Mouse (Mus musculus) left cerebral cortex, adult 18-20 months (tissue): Measurements from ENCODE around the gene A830031A19Rik. TPM values are rescaled to one million over a fixed set of nuclear protein-coding genes. Genes with fewer than 3 reads are reported as not detected.

Experiments
- DNase-seq, 2 experiments: peaks; one replicate each; pipeline ENCODE4 v3.0.0; 2021 to 2022; ENCODE audit warnings: low spot score in 2 of 2, mixed read lengths in 1 of 2
- microRNA-seq, 2 experiments: library from miRNA; unstranded; fragments of <30 nt; microRNA quantifications; one replicate each; pipeline ENCODE4 v1.2.0; 2021
- total RNA-seq, 2 experiments: library from RNA; stranded (reverse); gene quantifications; 2 replicates each; pipeline ENCODE4 v1.2.3; 2021

The A830031A19Rik gene
- total RNA-seq, 2 experiments from 2014 or later, result 1.1 to 1.4 TPM

DNA sequence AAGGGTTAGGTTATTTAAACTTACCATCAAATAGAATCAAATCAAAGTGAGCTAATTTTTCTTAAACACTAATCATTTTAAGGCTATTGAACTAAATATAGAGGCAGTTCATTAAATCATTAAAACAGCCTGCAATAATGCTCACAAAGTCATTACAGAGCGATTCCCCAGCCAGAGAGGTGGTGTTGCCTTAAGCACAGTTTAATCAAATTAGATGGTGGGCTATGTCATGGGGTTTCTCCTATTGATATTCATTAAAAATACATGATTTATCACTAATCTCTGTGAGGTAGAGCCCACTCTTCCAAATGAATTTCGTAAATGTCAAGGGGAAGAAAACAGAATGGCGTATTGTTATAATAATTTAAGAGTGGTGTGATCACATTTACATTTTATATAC is 58.8 kb downstream of the A830031A19Rik start:
- DNase-seq, result no peak

DNA sequence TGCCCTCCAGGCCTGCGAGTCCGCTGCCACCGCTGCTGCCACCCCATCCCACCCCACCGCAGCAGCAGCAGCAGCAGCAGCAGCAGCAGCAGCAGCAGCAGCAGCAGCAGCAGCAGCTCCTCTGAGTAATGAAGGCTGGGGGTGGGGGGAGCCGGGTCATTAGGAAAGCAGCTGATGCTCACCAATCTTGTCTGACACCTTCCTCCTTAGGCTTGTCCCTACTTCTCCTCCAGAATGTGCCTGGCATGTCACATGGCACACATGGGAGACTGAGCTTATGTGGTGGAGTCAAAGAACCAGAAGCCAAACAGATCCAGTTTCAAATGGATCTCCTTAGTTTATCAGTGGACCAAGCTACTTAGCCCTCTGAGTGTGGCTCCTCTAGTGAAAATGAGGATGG is 60.2 kb downstream of the A830031A19Rik start:
- DNase-seq, result no peak

DNA sequence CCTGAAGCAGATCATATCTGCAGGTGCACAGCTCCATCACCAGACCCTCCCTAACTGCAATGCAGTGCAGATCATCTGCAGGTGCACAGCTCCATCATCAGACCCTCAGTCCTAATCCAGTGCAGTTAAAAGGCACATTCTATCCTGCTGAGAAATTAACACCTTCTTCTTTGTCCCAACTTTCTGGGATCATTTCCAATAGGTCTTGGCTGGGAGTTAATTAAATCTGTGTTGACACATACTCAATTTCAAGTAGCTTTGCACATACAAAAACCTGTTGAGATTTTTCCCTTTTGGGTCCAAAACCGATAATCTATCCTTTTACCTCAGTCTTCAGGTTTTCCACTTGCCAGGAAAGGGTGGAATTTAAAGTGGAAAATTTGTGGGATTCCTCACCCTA is 62.6 kb downstream of the A830031A19Rik start:
- DNase-seq, result no peak

DNA sequence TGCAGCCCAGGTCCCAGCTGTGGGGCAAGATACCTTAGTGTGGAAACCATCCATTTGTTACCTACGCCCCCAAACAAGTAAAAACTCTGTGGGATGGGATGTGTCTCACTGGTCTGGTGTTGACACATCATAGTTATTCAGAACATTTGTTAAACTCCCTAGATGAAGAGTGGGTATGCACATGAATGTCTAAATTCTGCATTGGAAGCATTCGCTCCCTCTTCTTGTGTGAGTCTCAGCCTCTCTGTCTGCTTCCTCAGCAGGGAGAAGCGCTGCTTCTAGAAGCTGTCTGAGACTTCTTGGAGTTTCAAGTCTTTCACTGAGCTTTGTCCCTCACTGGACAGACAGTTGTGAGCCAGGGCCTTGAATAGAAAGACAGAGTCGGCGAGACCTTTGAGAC is 65.9 kb downstream of the A830031A19Rik start:
- no peak for DNase-seq

DNA sequence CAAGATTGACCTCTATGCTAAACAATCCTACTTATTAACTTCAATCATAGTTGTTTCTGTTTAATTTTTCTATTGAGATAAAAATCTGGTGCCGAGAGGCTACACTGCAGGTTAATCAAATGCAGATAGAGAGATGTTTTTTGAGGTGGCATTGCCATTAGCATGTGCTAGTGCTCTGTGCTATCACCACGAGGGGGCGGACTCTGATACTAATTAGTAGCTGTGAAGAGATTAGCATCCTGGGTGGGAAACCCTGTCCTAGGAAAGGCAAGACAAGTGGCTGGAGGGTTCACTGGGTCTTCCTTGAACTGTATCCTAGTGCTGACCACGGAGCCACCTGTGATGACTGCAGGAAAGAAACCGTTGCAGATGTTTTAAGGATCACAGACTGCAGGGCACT is 66.6 kb downstream of the A830031A19Rik start:
- no peak for DNase-seq

DNA sequence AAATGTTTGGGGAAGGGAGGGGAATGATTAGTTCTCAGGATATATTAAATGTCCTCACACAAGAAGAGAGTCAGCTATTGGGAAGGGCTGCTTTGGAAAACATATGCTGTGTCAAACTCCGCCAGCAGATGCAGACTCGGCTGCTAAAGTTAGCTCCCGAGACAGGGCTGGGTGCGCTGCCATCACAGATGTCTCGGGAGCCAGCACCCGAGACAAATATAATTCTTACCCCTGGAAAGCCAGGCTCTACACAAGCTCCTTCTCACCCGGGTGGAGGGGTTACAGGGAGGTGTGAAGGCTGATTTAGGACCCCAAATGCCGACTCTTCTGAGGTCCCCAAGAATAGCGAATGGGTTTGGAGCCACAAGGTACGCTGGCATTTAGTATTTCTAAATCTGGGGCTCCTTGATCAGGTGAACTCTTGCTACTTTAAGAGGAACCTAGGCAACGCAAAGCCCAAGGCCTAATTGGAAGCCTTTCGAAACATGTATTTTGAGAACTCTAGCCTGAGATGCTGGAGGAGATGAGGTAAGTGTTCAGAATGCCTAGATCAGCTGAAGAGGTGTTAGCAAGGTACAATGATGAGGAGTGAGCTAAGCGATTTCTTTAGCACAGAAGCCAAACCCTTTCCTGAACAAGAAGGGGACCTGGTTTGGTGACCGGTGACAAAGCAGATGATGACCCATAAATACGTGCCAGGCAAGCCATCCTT is 69.3 kb downstream of the A830031A19Rik start:
- peak; percentile 63 to 73 for DNase-seq

DNA sequence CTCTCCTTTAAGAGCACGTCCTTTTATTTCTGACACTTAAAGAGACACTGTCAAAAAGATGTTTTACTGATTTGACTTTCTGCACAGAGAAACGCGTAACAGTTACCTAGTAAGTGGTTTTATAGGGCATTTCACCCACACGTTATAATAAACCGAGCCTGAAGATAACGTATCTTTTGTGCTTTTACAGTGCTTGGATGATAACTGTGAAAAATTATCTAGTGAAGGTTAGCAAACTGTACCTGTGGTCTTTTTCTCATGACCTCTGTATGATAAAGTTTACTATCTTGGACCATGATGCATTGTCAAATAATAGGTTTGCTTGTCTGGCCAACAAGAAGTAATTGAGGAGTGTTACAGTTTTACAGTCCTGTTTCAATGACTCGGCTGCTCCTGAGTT is 74.2 kb downstream of the A830031A19Rik start:
- DNase-seq, result no peak

Small RNA genes lying within 50 kb of the gene (microRNA-seq; reads per million reads assigned to microRNA genes)
- 0 reads per million in 2 experiments for gene Gm44381

Other genes with a start within 250 kb of the A830031A19Rik start
- 10 to 100 TPM; 18.7 to 19.6 TPM for gene Papolg, start 179.8 kb downstream of the A830031A19Rik start, total RNA-seq
- gene Bcl11a, start 3.0 kb upstream of the A830031A19Rik start, total RNA-seq, result 10 to 100 TPM; 87.2 to 93.6 TPM